Mouse (Mus musculus) ES-Bruce4 (cell line): ENCODE data around the gene Cd247. TPM values are rescaled to one million over a fixed set of nuclear protein-coding genes. Genes with fewer than 3 reads are reported as not detected.

ENCODE experiments used
- H3K27ac ChIP-seq: 2 replicates; pipeline ENCODE4 v1.5.1; 2012; ENCODE audit warnings: low read length, inconsistent platforms; ENCODE audit not compliant: insufficient read depth
- H3K27me3 ChIP-seq: 2 replicates; pipeline ENCODE4 v1.6.1; 2012; ENCODE audit warnings: mild to moderate bottlenecking, low read length, inconsistent platforms; ENCODE audit not compliant: control insufficient read depth, poor library complexity, insufficient read depth, severe bottlenecking
- H3K36me3 ChIP-seq: 2 replicates; pipeline ENCODE4 v1.6.1; 2012; ENCODE audit warnings: inconsistent platforms, mild to moderate bottlenecking, low read length, moderate library complexity; ENCODE audit not compliant: control insufficient read depth, poor library complexity, insufficient read depth, severe bottlenecking
- H3K4me1 ChIP-seq: one replicate; pipeline ENCODE4 v1.8.1; 2011; ENCODE audit warnings: low read length; ENCODE audit not compliant: control insufficient read depth, insufficient read depth
- H3K4me3 ChIP-seq: 2 replicates; pipeline ENCODE4 v1.5.1; 2011; ENCODE audit warnings: low read depth, mild to moderate bottlenecking, low read length
- H3K9ac ChIP-seq: 2 replicates; pipeline ENCODE4 v1.6.1; 2012; ENCODE audit warnings: low read depth, mild to moderate bottlenecking, inconsistent platforms; ENCODE audit not compliant: poor library complexity, severe bottlenecking
- H3K9me3 ChIP-seq: replicated peaks from 2 replicates; pipeline ENCODE4 v1.6.1; 2012; ENCODE audit warnings: mild to moderate bottlenecking, low read length, inconsistent platforms; ENCODE audit not compliant: control insufficient read depth, poor library complexity, insufficient read depth, severe bottlenecking
- CTCF ChIP-seq: IDR thresholded peaks from one replicate; pipeline ENCODE4 v1.8.1; 2011; ENCODE audit warnings: low read depth, low read length
- EP300 ChIP-seq: IDR thresholded peaks from 2 replicates; pipeline ENCODE4 v1.6.1; 2011; ENCODE audit warnings: low read depth, low read length; ENCODE audit not compliant: insufficient read depth
- POLR2A ChIP-seq: IDR thresholded peaks from one replicate; pipeline ENCODE4 v1.8.1; 2011; ENCODE audit warnings: low read length; ENCODE audit not compliant: insufficient read depth
- polyA plus RNA-seq: library from polyadenylated mRNA; stranded (reverse); fragments of >200 nt; gene quantifications from 2 replicates; pipeline ENCODE4 v1.2.4, GENCODE M21; 2011; ENCODE audit warnings: low read depth; ENCODE audit not compliant: missing spikeins, insufficient read depth, insufficient read length

Cd247 gene
- polyA plus RNA-seq, 1 experiment: not detected

- no peaks in the 10 kb centered on the region for H3K27me3 ChIP-seq
- no peaks in the 10 kb centered on the region for H3K9me3 ChIP-seq
- H3K9ac ChIP-seq: no peak overlapping the region
- no peaks in the 10 kb centered on the region for H3K36me3 ChIP-seq
- no peak overlapping the region for H3K27ac ChIP-seq
- H3K4me1 ChIP-seq: no peaks in the 10 kb centered on the region
- no peak overlapping the region for H3K4me3 ChIP-seq
- no peak for TF ChIP-seq CTCF
- TF ChIP-seq EP300: no peak
- TF ChIP-seq POLR2A: no peak
These were observed 68.8 kb downstream of the Cd247 start for GRCm38 (mm10) chr1:165857279-165857678.

GRCm38 (mm10) chr1:165858356-165858755, 69.9 kb downstream of the Cd247 start:
- no peaks in the 10 kb centered on the region for H3K27me3 ChIP-seq
- H3K4me3 ChIP-seq: no peak overlapping the region
- no peak overlapping the region for H3K9ac ChIP-seq
- no peaks in the 10 kb centered on the region for H3K36me3 ChIP-seq
- H3K4me1 ChIP-seq: peaks cover 2% of the 10 kb centered on the region
- no peaks in the 10 kb centered on the region for H3K9me3 ChIP-seq
- peak; percentile 15 for TF ChIP-seq CTCF
- no peak for TF ChIP-seq EP300
- no peak overlapping the region for H3K27ac ChIP-seq

GRCm38 (mm10) chr1:165860373-165861234, 72.1 kb downstream of the Cd247 start:
- no peak for TF ChIP-seq EP300
- no peak for TF ChIP-seq CTCF
- no peak for TF ChIP-seq POLR2A
- H3K36me3 ChIP-seq: no peaks in the 10 kb centered on the region
- H3K9me3 ChIP-seq: no peaks in the 10 kb centered on the region
- no peak overlapping the region for H3K27ac ChIP-seq
- H3K4me3 ChIP-seq: no peak overlapping the region
- peaks cover 2% of the 10 kb centered on the region for H3K4me1 ChIP-seq
- H3K9ac ChIP-seq: no peak overlapping the region
- H3K27me3 ChIP-seq: no peaks in the 10 kb centered on the region

- Histone ChIP-seq H3K4me1 (peaks cover 2% of the 10 kb centered on the region), H3K9me3 (no peaks in the 10 kb centered on the region), H3K27me3 (no peaks in the 10 kb centered on the region), H3K4me3 (no peak overlapping the region), H3K36me3 (no peaks in the 10 kb centered on the region), H3K9ac (no peak overlapping the region), H3K27ac (no peak overlapping the region)
- no peak for TF ChIP-seq EP300
- TF ChIP-seq POLR2A: no peak
- TF ChIP-seq CTCF: no peak
These were observed 72.7 kb downstream of the Cd247 start for GRCm38 (mm10) chr1:165861235-165861609.

- TF ChIP-seq POLR2A (no peak), CTCF (no peak), EP300 (no peak)
- H3K27me3 ChIP-seq: no peaks in the 10 kb centered on the region
- no peak overlapping the region for H3K27ac ChIP-seq
- H3K36me3 ChIP-seq: no peaks in the 10 kb centered on the region
- peaks cover 2% of the 10 kb centered on the region for H3K4me1 ChIP-seq
- H3K9ac ChIP-seq: no peak overlapping the region
- no peaks in the 10 kb centered on the region for H3K9me3 ChIP-seq
- H3K4me3 ChIP-seq: no peak overlapping the region
These were observed 73.6 kb downstream of the Cd247 start for GRCm38 (mm10) chr1:165862059-165862458.
